Mouse (Mus musculus): ENCODE measurements around the gene Lipa. TPM values are rescaled to one million over a fixed set of nuclear protein-coding genes. Genes with fewer than 3 reads are reported as not detected.
A peak's percentile ranks its signal among the peaks of the same experiment; 100 is the strongest.

The Lipa gene
- polyA plus RNA-seq (2015; fragmentation: Nextera tagmentation; extraction: Ambion mirVana) = 36.0 TPM in 2 replicates

DNA sequence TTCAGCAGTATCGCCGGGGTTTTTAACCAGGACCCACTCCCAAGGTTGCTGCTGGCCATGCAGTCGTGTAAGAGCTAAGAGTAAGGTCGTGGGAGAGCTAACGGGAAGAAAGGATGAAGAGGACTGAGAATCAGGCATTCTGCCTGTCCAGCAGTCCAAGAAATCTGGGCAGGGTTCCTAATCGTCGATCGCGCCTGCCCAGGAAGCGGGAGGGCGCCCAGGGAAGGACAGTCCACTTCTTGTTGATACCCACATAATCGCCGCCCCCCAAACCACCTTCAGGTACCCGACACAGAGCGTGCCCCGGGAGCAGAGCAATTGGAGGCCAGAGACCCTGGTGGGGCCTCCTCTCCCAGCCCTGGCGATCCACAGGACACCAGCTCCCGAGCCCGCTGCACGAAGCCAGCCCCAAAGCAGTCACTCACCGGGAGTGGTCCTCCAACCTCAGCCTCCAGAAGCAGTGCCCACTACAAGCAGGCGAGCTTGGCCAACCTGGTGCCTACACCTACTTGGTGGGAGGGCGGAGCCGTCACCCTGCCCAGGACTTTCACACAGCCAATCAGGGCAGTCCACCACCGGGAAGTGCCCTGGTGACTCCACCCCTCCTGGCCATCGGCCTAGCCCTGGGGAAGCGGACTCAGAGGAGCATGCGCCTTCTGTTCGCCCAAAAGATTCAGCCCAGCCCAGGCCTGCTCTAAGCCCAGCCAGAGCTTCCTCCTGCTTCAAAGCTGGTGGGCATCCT, at the start of gene Lipa:
Lipa (minus strand) TSS at position 534 of the 742 bp plus-strand sequence.
- no peaks in the 10 kb centered on the region for H3K9me3 ChIP-seq (ENCODE audit: low read length)
- peak; percentile 100 for ATAC-seq (ENCODE audit: low FRiP score, low TSS enrichment)
- peak within 1 kb of the TSS; percentile 68 for H3K4me3 ChIP-seq (ENCODE audit: low read length)
- no peaks in the 10 kb centered on the region for H3K27me3 ChIP-seq (ENCODE audit: insufficient read depth, low read length)
- peak within 1 kb of the TSS; percentile 72 for H3K4me2 ChIP-seq (replicated peaks; ENCODE audit: low read depth, low read length)
- H3K27ac ChIP-seq (ENCODE audit: low read length) = peak within 1 kb of the TSS; percentile 58
- peak within 1 kb of the TSS; percentile 70 for H3K9ac ChIP-seq (replicated peaks; ENCODE audit: low read length)
- peaks cover 7% of the 10 kb centered on the region for H3K4me1 ChIP-seq (ENCODE audit: insufficient read depth, low read length)
- H3K36me3 ChIP-seq (ENCODE audit: insufficient read depth, low read length) = no peaks in the 10 kb centered on the region
- WGBS = 0% methylated on average over 28 of the region's 29 CpGs

GRCm38 (mm10) chr19:34573650-34574049, 46.4 kb upstream of the Lipa start:
- Histone ChIP-seq H3K27me3 (ENCODE audit: insufficient read depth, low read length) (no peaks in the 10 kb centered on the region), H3K9ac (replicated peaks; ENCODE audit: low read length) (no peak overlapping the region), H3K4me1 (ENCODE audit: insufficient read depth, low read length) (peaks cover 9% of the 10 kb centered on the region), H3K9me3 (ENCODE audit: low read length) (no peaks in the 10 kb centered on the region), H3K36me3 (ENCODE audit: insufficient read depth, low read length) (no peaks in the 10 kb centered on the region; the same call in 1 of the 2 replicates), H3K4me3 (ENCODE audit: low read length) (no peak overlapping the region), H3K4me2 (replicated peaks; ENCODE audit: low read depth, low read length) (no peak overlapping the region), H3K27ac (ENCODE audit: low read length) (no peak overlapping the region)
- 91% methylated on average over 5 of the region's 5 CpGs for WGBS
- no peak for ATAC-seq (ENCODE audit: low FRiP score, low TSS enrichment)

- Histone ChIP-seq H3K27ac (ENCODE audit: low read length) (no peak overlapping the region), H3K36me3 (ENCODE audit: insufficient read depth, low read length) (no peaks in the 10 kb centered on the region; the same call in 1 of the 2 replicates)
- 79% methylated on average over 1 of the region's 1 CpGs for WGBS
These were observed 43.8 kb upstream of the Lipa start for GRCm38 (mm10) chr19:34571080-34571479.

DNA sequence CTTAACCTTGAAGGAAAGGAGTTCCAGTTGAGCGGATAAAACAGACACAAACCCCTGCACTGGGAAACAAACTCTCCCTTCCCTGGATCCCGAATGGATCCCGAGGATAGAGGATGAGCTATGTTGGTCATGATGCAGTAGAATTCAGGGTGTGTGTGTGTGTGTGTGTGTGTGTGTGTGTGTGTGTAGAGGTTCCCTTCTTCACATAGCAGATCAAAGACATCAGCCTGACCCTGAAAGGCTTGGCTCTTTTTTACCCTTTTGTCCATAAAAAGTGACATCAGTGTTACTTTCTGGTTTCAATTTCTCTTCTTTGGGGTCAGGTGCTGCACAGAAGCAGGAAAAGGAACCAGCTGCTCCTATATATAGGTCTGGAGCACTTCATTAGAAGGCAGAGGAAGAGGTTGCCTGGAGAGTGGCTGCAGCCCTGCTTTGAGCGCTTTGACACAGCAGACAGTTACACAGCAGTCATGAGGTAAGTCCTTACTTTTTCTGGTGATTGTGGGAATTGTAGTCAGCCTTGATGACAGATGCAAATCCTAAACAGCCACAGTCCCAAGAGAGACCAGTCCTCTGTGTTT, 42.7 kb upstream of the Lipa start:
- Histone ChIP-seq H3K36me3 (ENCODE audit: insufficient read depth, low read length) (no peaks in the 10 kb centered on the region; the same call in 1 of the 2 replicates), H3K9me3 (ENCODE audit: low read length) (no peaks in the 10 kb centered on the region), H3K4me1 (ENCODE audit: insufficient read depth, low read length) (peaks cover 9% of the 10 kb centered on the region), H3K4me2 (replicated peaks; ENCODE audit: low read depth, low read length) (no peak overlapping the region), H3K27ac (ENCODE audit: low read length) (no peak overlapping the region), H3K9ac (replicated peaks; ENCODE audit: low read length) (no peak overlapping the region), H3K4me3 (ENCODE audit: low read length) (no peak overlapping the region), H3K27me3 (ENCODE audit: insufficient read depth, low read length) (no peaks in the 10 kb centered on the region)
- peak; percentile 76 for ATAC-seq (ENCODE audit: low FRiP score, low TSS enrichment)
- WGBS = 41% methylated on average over 4 of the region's 4 CpGs

More at GRCm38 (mm10) chr19:34571080-34571479, 43.8 kb upstream of the Lipa start:
- Histone ChIP-seq H3K9me3 (ENCODE audit: low read length) (no peaks in the 10 kb centered on the region), H3K4me1 (ENCODE audit: insufficient read depth, low read length) (peaks cover 9% of the 10 kb centered on the region), H3K27me3 (ENCODE audit: insufficient read depth, low read length) (no peaks in the 10 kb centered on the region), H3K4me2 (replicated peaks; ENCODE audit: low read depth, low read length) (no peak overlapping the region), H3K4me3 (ENCODE audit: low read length) (no peak overlapping the region), H3K9ac (replicated peaks; ENCODE audit: low read length) (no peak overlapping the region)
- no peak for ATAC-seq (ENCODE audit: low FRiP score, low TSS enrichment)

DNA sequence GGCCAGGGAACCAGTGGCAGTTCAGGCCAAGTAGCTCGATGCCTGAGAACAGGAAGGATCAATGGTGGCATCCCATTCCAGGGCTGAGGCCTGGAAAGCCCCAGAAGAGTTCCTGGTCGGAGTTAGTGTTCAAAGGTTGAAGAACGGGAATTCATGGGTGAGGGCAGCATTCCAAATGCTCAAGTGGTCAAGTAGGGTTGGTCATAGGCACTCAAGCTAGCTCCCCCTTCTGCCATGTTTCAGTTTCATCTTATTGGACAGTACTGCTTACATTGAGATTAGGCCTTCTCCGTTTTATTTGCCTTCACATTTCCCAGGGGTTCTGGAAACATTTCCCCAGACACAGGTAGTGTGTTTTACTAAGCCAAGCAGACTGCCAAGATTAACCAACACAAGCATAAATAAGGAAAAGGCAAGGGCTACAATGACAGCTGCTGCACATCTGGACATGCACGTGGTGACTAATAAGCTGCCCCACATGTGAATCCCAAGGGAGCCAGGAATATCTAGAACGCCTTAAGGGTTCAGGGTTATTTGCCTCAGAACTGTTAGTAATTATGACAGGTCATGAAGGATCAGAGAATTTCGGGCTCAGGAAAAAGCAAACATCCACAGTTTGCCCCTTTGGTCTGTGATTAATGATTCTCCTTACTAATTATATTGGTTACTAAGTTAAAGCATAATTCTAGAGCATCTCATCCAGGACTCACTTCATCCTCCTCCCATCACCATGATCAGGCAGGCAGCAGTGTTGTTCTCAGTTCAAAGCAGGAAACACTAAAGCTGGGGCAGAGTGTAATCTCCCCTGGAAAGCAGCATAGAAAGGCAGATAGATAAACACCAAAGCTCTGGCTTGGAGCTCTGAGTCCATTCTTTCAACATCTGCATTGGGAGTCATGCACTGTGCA, 42.0 kb upstream of the Lipa start:
- Histone ChIP-seq H3K27me3 (ENCODE audit: insufficient read depth, low read length) (no peaks in the 10 kb centered on the region), H3K4me1 (ENCODE audit: insufficient read depth, low read length) (peaks cover 9% of the 10 kb centered on the region), H3K9ac (replicated peaks; ENCODE audit: low read length) (no peak overlapping the region), H3K4me2 (replicated peaks; ENCODE audit: low read depth, low read length) (no peak overlapping the region), H3K9me3 (ENCODE audit: low read length) (no peaks in the 10 kb centered on the region), H3K4me3 (ENCODE audit: low read length) (no peak overlapping the region), H3K36me3 (ENCODE audit: insufficient read depth, low read length) (no peaks in the 10 kb centered on the region; the same call in 1 of the 2 replicates), H3K27ac (ENCODE audit: low read length) (no peak overlapping the region; the same call in 1 of the 2 replicates)
- 56% methylated on average over 7 of the region's 7 CpGs for WGBS
- ATAC-seq (ENCODE audit: low FRiP score, low TSS enrichment) = no peak; the same call in 1 of the 2 replicates

- Histone ChIP-seq H3K9me3 (ENCODE audit: low read length) (no peaks in the 10 kb centered on the region), H3K27me3 (ENCODE audit: insufficient read depth, low read length) (no peaks in the 10 kb centered on the region), H3K36me3 (ENCODE audit: insufficient read depth, low read length) (no peaks in the 10 kb centered on the region), H3K4me2 (replicated peaks; ENCODE audit: low read depth, low read length) (no peak overlapping the region), H3K9ac (replicated peaks; ENCODE audit: low read length) (no peak overlapping the region), H3K27ac (ENCODE audit: low read length) (no peak overlapping the region), H3K4me3 (ENCODE audit: low read length) (no peak overlapping the region), H3K4me1 (ENCODE audit: insufficient read depth, low read length) (peaks cover 11% of the 10 kb centered on the region)
- peak; percentile 66 for ATAC-seq (ENCODE audit: low FRiP score, low TSS enrichment)
- WGBS = 46% methylated on average over 1 of the region's 1 CpGs
These were observed 39.0 kb upstream of the Lipa start for GRCm38 (mm10) chr19:34566178-34566784.

DNA sequence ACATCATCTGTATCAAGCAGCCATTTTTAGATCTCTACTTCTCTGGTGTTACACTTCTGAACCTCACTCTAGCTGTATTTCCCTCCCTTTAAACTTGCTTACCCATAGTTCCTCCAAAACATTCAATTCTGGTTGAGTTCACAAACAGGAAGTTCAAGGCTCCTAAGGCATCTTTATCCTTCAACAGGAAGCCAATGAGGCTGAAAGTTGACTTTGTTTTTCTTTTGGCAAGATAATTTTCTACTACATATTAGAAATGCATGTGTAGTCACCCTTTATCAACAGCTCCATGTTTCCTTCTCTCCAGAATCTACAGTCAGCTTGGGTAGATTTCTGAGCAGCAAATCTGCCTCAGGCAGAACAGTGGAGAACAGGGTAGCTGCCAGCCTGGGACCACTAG, 35.3 kb upstream of the Lipa start:
- 0 out of 2 replicates have a peak, but pooled peaks cover 3% of the 10 kb centered on the region for H3K4me1 ChIP-seq (ENCODE audit: insufficient read depth, low read length)
- no peak for ATAC-seq (ENCODE audit: low FRiP score, low TSS enrichment)
- H3K27me3 ChIP-seq (ENCODE audit: insufficient read depth, low read length) = no peaks in the 10 kb centered on the region
- no peaks in the 10 kb centered on the region for H3K9me3 ChIP-seq (ENCODE audit: low read length)
- H3K27ac ChIP-seq (ENCODE audit: low read length) = no peak overlapping the region
- no peak overlapping the region for H3K9ac ChIP-seq (replicated peaks; ENCODE audit: low read length)
- no peak overlapping the region for H3K4me3 ChIP-seq (ENCODE audit: low read length)
- no peaks in the 10 kb centered on the region for H3K36me3 ChIP-seq (ENCODE audit: insufficient read depth, low read length)
- no peak overlapping the region for H3K4me2 ChIP-seq (replicated peaks; ENCODE audit: low read depth, low read length)

DNA sequence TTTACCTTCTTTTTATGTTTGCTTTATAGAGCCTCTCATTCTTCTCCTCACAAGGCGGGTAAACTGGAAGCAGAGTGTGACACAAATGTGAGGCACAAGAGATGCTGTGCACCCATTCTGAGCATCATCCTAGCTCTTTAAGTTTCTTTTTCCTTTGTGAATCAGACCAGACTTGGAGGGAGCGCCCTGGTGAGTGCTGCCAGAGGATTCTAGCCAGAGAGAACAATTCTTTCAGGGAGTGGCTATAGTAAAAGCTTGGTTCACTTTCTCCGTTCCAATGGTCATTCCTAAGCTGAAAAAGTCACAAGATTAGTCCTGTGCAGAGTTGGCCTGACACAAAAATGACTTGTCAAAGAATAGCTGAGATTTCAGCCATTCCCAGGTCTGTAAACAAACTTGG, 29.3 kb upstream of the Lipa start:
- peaks cover 20% of the 10 kb centered on the region for H3K4me1 ChIP-seq (ENCODE audit: insufficient read depth, low read length)
- no peaks in the 10 kb centered on the region for H3K9me3 ChIP-seq (ENCODE audit: low read length)
- no peak overlapping the region for H3K4me3 ChIP-seq (ENCODE audit: low read length)
- no peak overlapping the region for H3K9ac ChIP-seq (replicated peaks; ENCODE audit: low read length)
- WGBS = 78% methylated on average over 3 of the region's 3 CpGs
- no peaks in the 10 kb centered on the region for H3K36me3 ChIP-seq (ENCODE audit: insufficient read depth, low read length)
- no peaks in the 10 kb centered on the region for H3K27me3 ChIP-seq (ENCODE audit: insufficient read depth, low read length)
- no peak overlapping the region for H3K27ac ChIP-seq (ENCODE audit: low read length)
- no peak overlapping the region for H3K4me2 ChIP-seq (replicated peaks; ENCODE audit: low read depth, low read length)
- no peak for ATAC-seq (ENCODE audit: low FRiP score, low TSS enrichment)

GRCm38 (mm10) chr19:34554061-34554460, 26.8 kb upstream of the Lipa start:
- no peaks in the 10 kb centered on the region for H3K9me3 ChIP-seq (ENCODE audit: low read length)
- H3K4me3 ChIP-seq (ENCODE audit: low read length) = no peak overlapping the region
- H3K36me3 ChIP-seq (ENCODE audit: insufficient read depth, low read length) = no peaks in the 10 kb centered on the region
- H3K4me2 ChIP-seq (replicated peaks; ENCODE audit: low read depth, low read length) = no peak overlapping the region
- no peak overlapping the region for H3K9ac ChIP-seq (replicated peaks; ENCODE audit: low read length)
- ATAC-seq (ENCODE audit: low FRiP score, low TSS enrichment) = no peak
- peaks cover 24% of the 10 kb centered on the region for H3K4me1 ChIP-seq (ENCODE audit: insufficient read depth, low read length)
- no peak overlapping the region; the same call in 1 of the 2 replicates for H3K27ac ChIP-seq (ENCODE audit: low read length)
- no peaks in the 10 kb centered on the region for H3K27me3 ChIP-seq (ENCODE audit: insufficient read depth, low read length)
